Mouse (Mus musculus) left cerebral cortex, adult 18-20 months (tissue): ENCODE measurements around the gene Baz2a. TPM values are rescaled to one million over a fixed set of nuclear protein-coding genes. Genes with fewer than 3 reads are reported as not detected.
"Not testable (repeated sequence)": the region's sequence is repeated elsewhere in the genome, so short reads cannot be mapped to it uniquely, and the experiment has no call there.

ENCODE experiments used
- DNase-seq, 2 experiments: peaks; one replicate each; pipeline ENCODE4 v3.0.0; 2021 to 2022; ENCODE audit warnings: low spot score in 2 of 2, mixed read lengths in 1 of 2
- total RNA-seq, 2 experiments: library from RNA; stranded (reverse); gene quantifications; 2 replicates each; pipeline ENCODE4 v1.2.3; 2021

The Baz2a gene
- total RNA-seq, 2 experiments from 2014 or later = 40.3 to 40.4 TPM

GRCm38 (mm10) chr10:128111227-128111626, 19.9 kb downstream of the Baz2a start:
- no peak for DNase-seq

DNA sequence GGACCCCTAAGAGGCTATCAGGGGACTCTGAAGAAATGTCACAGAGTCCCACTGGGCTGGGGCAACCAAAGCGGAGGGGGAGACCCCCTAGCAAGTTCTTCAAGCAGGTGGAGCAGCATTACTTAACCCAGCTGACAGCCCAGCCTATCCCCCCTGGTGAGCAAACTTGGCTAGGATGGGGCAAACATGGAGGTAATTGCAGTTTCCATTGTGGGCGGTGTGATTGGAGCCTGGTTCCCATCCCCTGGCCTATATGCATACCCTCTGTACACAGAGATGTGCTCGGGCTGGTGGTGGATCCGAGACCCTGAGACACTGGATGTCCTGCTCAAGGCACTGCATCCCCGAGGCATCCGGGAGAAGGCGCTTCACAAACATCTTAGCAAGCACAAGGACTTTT, 32.5 kb downstream of the Baz2a start:
- no peak for DNase-seq

- DNase-seq = no peak
Observed at GRCm38 (mm10) chr10:128124831-128125230, 33.5 kb downstream of the Baz2a start.

DNA sequence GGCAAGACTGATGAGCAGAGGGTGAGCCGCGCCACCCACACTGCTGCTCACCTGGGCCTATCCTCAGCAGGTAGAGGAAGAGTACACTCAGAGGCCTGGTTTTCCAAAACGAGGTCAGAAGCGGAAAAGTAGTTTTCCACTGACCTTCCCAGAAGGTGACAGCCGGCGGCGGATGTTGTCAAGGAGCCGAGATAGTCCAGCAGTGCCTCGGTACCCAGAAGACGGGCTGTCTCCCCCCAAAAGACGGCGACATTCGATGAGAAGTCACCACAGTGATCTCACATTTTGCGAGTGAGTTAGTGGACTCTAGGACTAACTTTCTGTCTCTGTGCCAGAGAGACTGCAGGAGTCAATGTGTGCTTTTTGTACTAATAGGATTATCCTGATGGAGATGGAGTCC, 34.6 kb downstream of the Baz2a start:
- DNase-seq = no peak

DNA sequence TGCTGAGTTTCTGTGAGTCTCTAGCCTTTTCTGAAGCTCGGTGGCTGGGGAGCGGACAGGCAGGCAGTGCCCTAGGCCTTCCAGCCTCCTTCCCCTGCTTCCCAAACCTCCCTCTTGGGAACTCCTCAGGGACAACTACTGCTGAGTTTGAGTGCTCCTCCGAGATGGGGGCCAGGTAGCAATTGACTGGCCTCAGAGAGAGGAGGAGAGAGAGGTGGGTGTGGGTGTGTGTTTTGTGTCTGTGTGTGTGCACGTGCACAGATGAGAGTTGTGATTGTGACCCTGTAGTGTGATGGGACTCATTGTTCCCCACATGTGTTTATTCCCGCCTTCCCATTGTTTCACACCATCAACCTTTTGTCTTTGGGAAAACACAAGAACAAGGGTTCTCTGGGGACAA, 36.1 kb downstream of the Baz2a start:
- no peak for DNase-seq

- no peak for DNase-seq
Observed at GRCm38 (mm10) chr10:128128143-128128542, 36.8 kb downstream of the Baz2a start.

DNA sequence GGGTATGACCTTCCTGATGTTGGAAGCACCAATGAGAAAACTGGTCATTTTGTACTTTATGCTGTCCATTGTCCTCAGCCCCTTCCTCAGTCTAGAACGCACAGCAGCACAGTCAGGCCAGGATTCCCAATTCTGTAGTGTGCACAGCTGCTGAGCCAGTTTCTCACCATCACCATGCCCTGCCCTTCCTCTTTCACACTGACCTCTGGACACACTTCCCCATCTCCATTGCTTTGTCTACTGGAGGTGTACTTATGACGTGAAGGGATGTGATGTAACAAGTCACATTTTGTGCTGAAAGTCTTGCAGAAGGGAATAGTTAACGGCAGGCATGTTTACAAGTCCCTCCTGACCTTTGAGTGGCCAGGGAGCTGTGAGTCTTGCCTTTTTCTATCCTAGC, 39.9 kb downstream of the Baz2a start:
- no peak for DNase-seq

- DNase-seq = no peak
Observed at GRCm38 (mm10) chr10:128131812-128132211, 40.4 kb downstream of the Baz2a start.

DNA sequence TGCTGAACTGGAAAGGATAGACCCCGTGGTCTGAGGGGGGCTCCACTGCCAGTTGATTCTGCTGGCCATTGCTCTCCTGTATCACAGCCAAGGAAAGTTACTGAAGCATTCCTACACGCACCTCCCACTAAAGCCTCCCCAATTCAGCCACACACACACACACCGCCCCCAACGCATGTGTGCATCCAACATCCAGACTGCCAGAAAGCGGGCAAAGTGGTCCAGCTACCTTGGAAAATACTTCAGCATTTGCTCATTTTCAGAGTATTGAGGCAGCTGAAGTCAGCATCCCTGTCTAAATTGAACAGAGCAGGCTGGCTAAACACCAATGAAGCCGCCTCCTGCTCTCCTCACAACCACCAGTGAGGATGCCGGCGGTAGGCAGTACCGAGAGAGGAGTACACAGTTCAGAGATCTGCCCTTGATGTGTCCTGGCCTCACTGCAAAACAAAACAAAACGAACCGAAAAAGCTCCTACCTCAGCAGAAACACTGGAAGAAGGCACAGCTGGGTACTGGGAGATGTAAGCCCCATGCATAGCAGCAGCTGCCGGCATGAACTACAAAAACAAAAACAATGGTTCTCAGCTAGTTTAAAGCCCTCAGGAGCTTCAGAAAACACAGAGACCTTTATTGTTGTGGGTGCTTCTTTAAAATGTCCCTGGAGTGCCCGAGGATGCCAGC, 42.4 kb downstream of the Baz2a start:
- DNase-seq = peak; percentile 57 to 79

DNA sequence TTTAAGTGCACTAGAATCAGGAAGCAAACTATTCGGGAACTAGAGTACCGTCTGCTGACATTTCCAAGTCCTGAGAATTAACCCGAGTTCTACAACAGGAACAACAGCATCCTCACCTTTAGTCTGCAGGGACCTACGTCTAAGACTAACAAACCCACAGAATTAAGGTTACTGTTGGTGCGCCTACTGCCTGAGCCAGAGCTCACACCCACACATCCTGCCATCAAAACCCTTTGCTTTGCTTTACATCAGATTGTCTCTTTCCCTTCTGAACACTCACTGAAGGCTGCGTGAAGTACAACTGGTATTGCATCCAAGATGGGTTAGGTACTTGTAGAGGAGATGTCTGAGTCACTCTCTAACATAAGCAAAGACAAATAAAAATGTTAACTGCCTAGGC, 44.0 kb downstream of the Baz2a start:
- DNase-seq = peak in 1 of 2 experiments; percentile 21

GRCm38 (mm10) chr10:128140236-128140952, 49.0 kb downstream of the Baz2a start:
- DNase-seq = peak; percentile 40 to 62

GRCm38 (mm10) chr10:128142165-128142564, 50.8 kb downstream of the Baz2a start:
- no peak for DNase-seq

- DNase-seq = no peak
Observed at GRCm38 (mm10) chr10:128143659-128144058, 52.3 kb downstream of the Baz2a start.

DNA sequence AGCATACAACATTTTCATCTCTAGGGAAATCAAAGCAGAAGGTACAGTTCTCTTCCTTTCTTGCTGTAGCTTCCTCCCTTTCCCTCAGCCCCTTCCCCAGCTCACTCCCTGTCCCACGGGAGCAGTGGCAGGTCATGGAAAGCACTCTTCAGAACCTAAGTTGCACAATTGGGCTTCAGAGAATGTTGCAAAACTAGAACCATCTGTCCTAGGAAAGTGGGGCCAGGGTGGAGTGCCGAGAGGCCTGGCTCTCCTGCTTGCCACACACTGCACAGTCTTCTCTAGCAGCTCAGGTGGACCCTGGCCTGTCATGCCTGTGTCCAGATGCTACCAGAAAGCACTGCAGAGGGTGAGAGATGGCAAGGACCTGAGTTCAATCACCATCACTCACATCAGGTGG, 53.6 kb downstream of the Baz2a start:
- DNase-seq = no peak

DNA sequence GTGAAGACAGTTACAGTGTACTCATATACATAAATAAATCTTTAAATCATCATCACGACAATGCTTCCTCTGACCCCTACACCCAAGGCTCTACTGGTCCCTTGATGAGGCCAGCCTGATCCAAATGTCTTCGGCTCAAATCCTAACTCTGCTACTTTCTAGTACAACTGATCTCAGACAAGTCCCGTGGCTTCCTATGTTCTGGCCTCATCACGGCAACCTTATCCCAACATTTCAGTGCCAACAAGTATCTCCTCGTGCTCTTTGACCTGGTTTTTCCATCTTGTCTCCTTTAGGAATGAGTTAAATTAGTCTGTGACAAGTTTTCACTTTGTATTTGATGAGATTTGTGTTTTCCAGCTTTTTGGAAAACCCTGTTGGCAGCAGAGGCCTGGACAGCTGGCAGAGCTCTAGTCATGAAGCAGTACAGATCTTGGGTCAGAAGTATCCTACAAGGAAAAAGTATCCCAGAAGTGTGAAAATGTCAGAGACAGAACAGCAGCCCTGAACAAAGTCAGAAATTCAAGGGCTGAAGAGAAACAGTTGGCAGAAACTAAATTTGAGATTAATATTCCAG, 57.5 kb downstream of the Baz2a start:
- DNase-seq = no peak

- DNase-seq = no peak
Observed at GRCm38 (mm10) chr10:128149592-128149991, 58.2 kb downstream of the Baz2a start.

GRCm38 (mm10) chr10:128150941-128151340, 59.6 kb downstream of the Baz2a start:
- DNase-seq = no peak

GRCm38 (mm10) chr10:128153978-128154377, 62.6 kb downstream of the Baz2a start:
- DNase-seq = no peak

- DNase-seq = not testable (repeated sequence)
Observed at GRCm38 (mm10) chr10:128165726-128166125, 74.3 kb downstream of the Baz2a start.

DNA sequence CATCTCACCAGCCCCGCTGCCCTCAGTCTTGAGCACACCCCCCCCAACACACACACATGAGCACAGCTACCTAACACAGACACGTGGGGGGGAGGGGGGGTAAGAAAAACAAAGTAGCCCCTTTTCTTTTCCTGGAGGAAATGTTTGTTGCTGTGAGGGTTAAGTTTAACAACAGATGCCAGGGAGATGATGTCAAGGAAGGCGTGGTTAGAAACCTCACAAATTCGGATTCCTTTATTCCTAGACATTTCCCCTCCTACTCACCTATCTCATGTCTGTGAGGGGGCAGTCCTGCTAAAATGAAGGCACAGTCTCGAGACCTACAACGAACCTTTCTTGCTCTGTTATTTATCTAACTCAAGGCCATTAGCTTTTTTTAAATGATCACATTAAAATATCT, 75.7 kb downstream of the Baz2a start:
- DNase-seq = no peak

DNA sequence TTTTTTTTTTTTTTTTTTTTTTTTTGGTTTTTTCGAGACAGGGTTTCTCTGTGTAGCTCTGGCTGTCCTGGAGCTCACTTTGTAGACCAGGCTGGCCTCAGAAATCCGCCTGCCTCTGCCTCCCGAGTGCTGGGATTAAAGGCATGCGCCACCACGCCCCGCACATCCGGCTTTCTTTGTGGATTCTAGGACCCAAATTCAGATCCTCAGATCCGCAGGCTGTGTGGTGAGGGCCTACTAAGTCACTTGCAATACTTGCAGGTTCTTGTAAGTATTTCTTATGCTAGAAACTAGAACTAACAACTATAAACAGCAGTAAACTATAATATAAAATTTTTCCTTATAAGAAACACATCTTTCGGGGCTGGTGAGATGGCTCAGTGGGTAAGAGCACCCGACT, 80.0 kb downstream of the Baz2a start:
- DNase-seq = not testable (repeated sequence)

GRCm38 (mm10) chr10:128175302-128175701, 83.9 kb downstream of the Baz2a start:
- no peak for DNase-seq
